Mouse (Mus musculus): ENCODE measurements around the gene Shkbp1.

Gene Shkbp1

GRCm38 (mm10) chr7:27295956-27296355 is 59.9 kb downstream of the Shkbp1 start:
- in situ Hi-C loops (cut with MboI; ENCODE audit: unreplicated experiment in 2 of 2) = loop anchor here (25.0 kb wide), 2 partner anchors 509 to 1534 kb away; partner anchors contain the start of gene Hnrnpul1 (in 2 of the 2)

Measured in v-Abl transformed pro-B cells (cell line).